Mouse (Mus musculus) forebrain, embryonic 10.5 days (tissue): ENCODE data around the gene Rpp14. TPM values are rescaled to one million over a fixed set of nuclear protein-coding genes. Genes with fewer than 3 reads are reported as not detected.
A peak's percentile ranks its signal among the peaks of the same experiment; 100 is the strongest.

Experiments used
- DNase-seq: peaks from one replicate; pipeline ENCODE4 v3.0.0-alpha.2; 2017; ENCODE audit warnings: low spot score; ENCODE audit errors: extremely low spot score
- H3K27ac ChIP-seq: fragments of 300-500 bp; sonication (generic); 2 replicates; pipeline ENCODE4 v1.5.1; 2016; ENCODE audit warnings: mild to moderate bottlenecking
- H3K27me3 ChIP-seq: fragments of 300-500 bp; sonication (generic); 2 replicates; pipeline ENCODE4 v1.6.1; 2016; ENCODE audit warnings: mild to moderate bottlenecking; ENCODE audit not compliant: poor library complexity, severe bottlenecking
- H3K36me3 ChIP-seq: fragments of 300-500 bp; sonication (generic); replicated peaks from 2 replicates; pipeline ENCODE4 v1.6.1; 2016; ENCODE audit warnings: mild to moderate bottlenecking, moderate library complexity
- H3K4me1 ChIP-seq: fragments of 300-500 bp; sonication (generic); 2 replicates; pipeline ENCODE4 v1.6.1; 2016
- H3K4me3 ChIP-seq: fragments of 300-500 bp; sonication (generic); 2 replicates; pipeline ENCODE4 v1.5.1; 2016; ENCODE audit warnings: mild to moderate bottlenecking, moderate library complexity
- H3K9me3 ChIP-seq: fragments of 300-500 bp; sonication (generic); 2 replicates; pipeline ENCODE4 v1.6.1; 2016; ENCODE audit warnings: mild to moderate bottlenecking, moderate library complexity
- WGBS: fragments of 180-500 bp; shearing (Covaris S2); methylation state at CpG from one replicate; pipeline ENCODE4 v1.1.7; 2016; 5-methylcytosine and 5-hydroxymethylcytosine counted together
- polyA plus RNA-seq: library from polyadenylated mRNA; unstranded; fragments of >200 nt; fragmentation: Nextera tagmentation; extraction: Ambion mirVana; gene quantifications from 2 replicates; pipeline ENCODE4 v1.2.1, GENCODE M21; 2016

The Rpp14 gene
- 61.0 and 61.5 TPM in 2 replicates for polyA plus RNA-seq

GRCm38 (mm10) chr14:8080165-8080679, at the start of gene Rpp14:
Rpp14 (plus strand) TSS chr14:8080367.
- peak within 1 kb of the TSS; percentile 81 for H3K4me3 ChIP-seq
- H3K4me1 ChIP-seq = peaks cover 16% of the 10 kb centered on the region
- peaks cover 3% of the 10 kb centered on the region; the same call in 1 of the 2 replicates for H3K9me3 ChIP-seq
- H3K27me3 ChIP-seq = no peaks in the 10 kb centered on the region
- peaks cover 18% of the 10 kb centered on the region for H3K36me3 ChIP-seq
- DNase-seq = peak; percentile 94
- peak within 1 kb of the TSS; percentile 90 for H3K27ac ChIP-seq
- under 1% methylated on average over 47 of the region's 47 CpGs for whole genome bisulfite sequencing

- Histone ChIP-seq H3K4me1 (peaks cover 19% of the 10 kb centered on the region), H3K4me3 (no peak overlapping the region), H3K36me3 (no peaks in the 10 kb centered on the region), H3K27me3 (no peaks in the 10 kb centered on the region), H3K27ac (no peak overlapping the region), H3K9me3 (no peaks in the 10 kb centered on the region)
- no peak for DNase-seq
- WGBS = 64% methylated on average over 4 of the region's 4 CpGs
These were observed 49.6 kb upstream of the Rpp14 start for GRCm38 (mm10) chr14:8030535-8030934.

- H3K9me3 ChIP-seq = no peaks in the 10 kb centered on the region
- H3K4me1 ChIP-seq = peaks cover 19% of the 10 kb centered on the region
- H3K4me3 ChIP-seq = no peak overlapping the region
- no peaks in the 10 kb centered on the region for H3K27me3 ChIP-seq
- WGBS = 63% methylated on average over 13 of the region's 13 CpGs
- H3K36me3 ChIP-seq = no peaks in the 10 kb centered on the region
- no peak overlapping the region for H3K27ac ChIP-seq
- DNase-seq = no peak
These were observed 47.9 kb upstream of the Rpp14 start for GRCm38 (mm10) chr14:8032087-8032944.

- Histone ChIP-seq H3K4me3 (no peak overlapping the region), H3K4me1 (peaks cover 19% of the 10 kb centered on the region), H3K36me3 (no peaks in the 10 kb centered on the region), H3K9me3 (no peaks in the 10 kb centered on the region), H3K27ac (no peak overlapping the region), H3K27me3 (no peaks in the 10 kb centered on the region)
- 78% methylated on average over 5 of the region's 5 CpGs for WGBS
- DNase-seq = no peak
These were observed 45.6 kb upstream of the Rpp14 start for GRCm38 (mm10) chr14:8034561-8034960.

GRCm38 (mm10) chr14:8035951-8036350, 44.2 kb upstream of the Rpp14 start:
- Histone ChIP-seq H3K27ac (no peak overlapping the region), H3K4me3 (no peak overlapping the region), H3K4me1 (peaks cover 11% of the 10 kb centered on the region; the same call in 1 of the 2 replicates), H3K36me3 (no peaks in the 10 kb centered on the region), H3K9me3 (no peaks in the 10 kb centered on the region), H3K27me3 (no peaks in the 10 kb centered on the region)
- WGBS = 92% methylated on average over 6 of the region's 6 CpGs
- DNase-seq = no peak

- WGBS = 66% methylated on average over 5 of the region's 5 CpGs
These were observed 43.8 kb upstream of the Rpp14 start for GRCm38 (mm10) chr14:8036406-8036805.

GRCm38 (mm10) chr14:8038150-8038549, 42.0 kb upstream of the Rpp14 start:
- 83% methylated on average over 5 of the region's 5 CpGs for WGBS
- Histone ChIP-seq H3K27ac (no peak overlapping the region), H3K4me1 (no peaks in the 10 kb centered on the region), H3K27me3 (no peaks in the 10 kb centered on the region), H3K36me3 (peaks cover 8% of the 10 kb centered on the region; the same call in 1 of the 2 replicates), H3K9me3 (no peaks in the 10 kb centered on the region), H3K4me3 (no peak overlapping the region)
- DNase-seq = no peak

More at GRCm38 (mm10) chr14:8036406-8036805, 43.8 kb upstream of the Rpp14 start:
- Histone ChIP-seq H3K27ac (no peak overlapping the region), H3K4me1 (peaks cover 11% of the 10 kb centered on the region; the same call in 1 of the 2 replicates), H3K36me3 (no peaks in the 10 kb centered on the region), H3K27me3 (no peaks in the 10 kb centered on the region), H3K9me3 (no peaks in the 10 kb centered on the region), H3K4me3 (no peak overlapping the region)
- no peak for DNase-seq

- Histone ChIP-seq H3K9me3 (no peaks in the 10 kb centered on the region), H3K4me1 (no peaks in the 10 kb centered on the region), H3K27ac (no peak overlapping the region), H3K36me3 (peaks cover 11% of the 10 kb centered on the region; the same call in 1 of the 2 replicates), H3K27me3 (no peaks in the 10 kb centered on the region), H3K4me3 (no peak overlapping the region)
- no peak for DNase-seq
- 87% methylated on average over 7 of the region's 7 CpGs for WGBS
These were observed 41.2 kb upstream of the Rpp14 start for GRCm38 (mm10) chr14:8038791-8039448.

GRCm38 (mm10) chr14:8040179-8040578, 40.0 kb upstream of the Rpp14 start:
- H3K27ac ChIP-seq = no peak overlapping the region
- no peaks in the 10 kb centered on the region for H3K27me3 ChIP-seq
- 84% methylated on average over 3 of the region's 3 CpGs for WGBS
- no peaks in the 10 kb centered on the region for H3K9me3 ChIP-seq
- H3K36me3 ChIP-seq = peaks cover 12% of the 10 kb centered on the region; the same call in 1 of the 2 replicates
- H3K4me3 ChIP-seq = no peak overlapping the region
- DNase-seq = no peak
- H3K4me1 ChIP-seq = no peaks in the 10 kb centered on the region

GRCm38 (mm10) chr14:8040911-8041678, 39.1 kb upstream of the Rpp14 start:
- Histone ChIP-seq H3K9me3 (no peaks in the 10 kb centered on the region), H3K4me3 (no peak overlapping the region)

GRCm38 (mm10) chr14:8042120-8042519, 38.0 kb upstream of the Rpp14 start:
- H3K4me3 ChIP-seq = no peak overlapping the region
- WGBS = 93% methylated on average over 2 of the region's 2 CpGs

More at GRCm38 (mm10) chr14:8040911-8041678, 39.1 kb upstream of the Rpp14 start:
- peaks cover 17% of the 10 kb centered on the region for H3K36me3 ChIP-seq
- no peak overlapping the region for H3K27ac ChIP-seq
- no peak for DNase-seq
- WGBS = 86% methylated on average over 12 of the region's 12 CpGs
- no peaks in the 10 kb centered on the region for H3K27me3 ChIP-seq
- no peaks in the 10 kb centered on the region for H3K4me1 ChIP-seq

GRCm38 (mm10) chr14:8042577-8042976, 37.6 kb upstream of the Rpp14 start:
- H3K4me3 ChIP-seq = no peak overlapping the region
- H3K27me3 ChIP-seq = no peaks in the 10 kb centered on the region
- no peaks in the 10 kb centered on the region for H3K4me1 ChIP-seq
- DNase-seq = no peak
- peaks cover 25% of the 10 kb centered on the region for H3K36me3 ChIP-seq
- WGBS = 94% methylated on average over 9 of the region's 9 CpGs
- H3K27ac ChIP-seq = no peak overlapping the region
- H3K9me3 ChIP-seq = no peaks in the 10 kb centered on the region

More at GRCm38 (mm10) chr14:8042120-8042519, 38.0 kb upstream of the Rpp14 start:
- no peak for DNase-seq
- Histone ChIP-seq H3K27ac (no peak overlapping the region), H3K4me1 (no peaks in the 10 kb centered on the region), H3K9me3 (no peaks in the 10 kb centered on the region), H3K27me3 (no peaks in the 10 kb centered on the region), H3K36me3 (peaks cover 22% of the 10 kb centered on the region)
